Mouse (Mus musculus) C2C12 (cell line): Measurements from ENCODE around the gene Apoc2.

ENCODE experiments used
- CEBPB ChIP-seq: IDR thresholded peaks from one replicate; pipeline ENCODE4 v1.6.1; 2011; ENCODE audit warnings: low read depth, mild to moderate bottlenecking, control low read depth, moderate library complexity
- CTCF ChIP-seq: IDR thresholded peaks from one replicate; pipeline ENCODE4 v1.5.1; 2011; ENCODE audit not compliant: control insufficient read depth, insufficient read depth, insufficient read length
- FOSL1 ChIP-seq: IDR thresholded peaks from one replicate; pipeline ENCODE4 v1.8.0; 2011; ENCODE audit warnings: mild to moderate bottlenecking, low read length; ENCODE audit not compliant: poor library complexity, insufficient read depth, severe bottlenecking
- MAX ChIP-seq: IDR thresholded peaks from one replicate; pipeline ENCODE4 v1.6.1; 2011; ENCODE audit warnings: mild to moderate bottlenecking, control low read depth
- MYOD1 ChIP-seq: IDR thresholded peaks from one replicate; pipeline ENCODE4 v1.6.1; 2011; ENCODE audit warnings: low read depth; ENCODE audit not compliant: control insufficient read depth, insufficient read length
- MYOG ChIP-seq: IDR thresholded peaks from one replicate; pipeline ENCODE4 v1.6.1; 2011; ENCODE audit not compliant: control insufficient read depth, insufficient read length; ENCODE audit errors: extremely low read depth
- USF1 ChIP-seq: IDR thresholded peaks from one replicate; pipeline ENCODE4 v1.6.1; 2011; ENCODE audit warnings: low read depth, mild to moderate bottlenecking, control low read depth, moderate library complexity

GRCm38 (mm10) chr7:19682979-19683378, 5.2 kb upstream of the Apoc2 start:
- TF ChIP-seq MYOD1 (no peak), CTCF (no peak), CEBPB (no peak), MAX (no peak), USF1 (no peak), FOSL1 (no peak), MYOG (no peak)
